Mouse (Mus musculus): ENCODE measurements around the gene Qtrt1. TPM values are rescaled to one million over a fixed set of nuclear protein-coding genes. Genes with fewer than 3 reads are reported as not detected.

Qtrt1 gene
- polyA plus RNA-seq, 1 experiment = 40.0 TPM

GRCm38 (mm10) chr9:21407951-21408350, 3.7 kb upstream of the Qtrt1 start:
- TF ChIP-seq CTCF (IDR thresholded peaks at IDR 0.05; ENCODE audit: low read depth, low read length) (no peak), POLR2A (IDR thresholded peaks at IDR 0.05; ENCODE audit: insufficient read depth, low read length) (no peak), EP300 (IDR thresholded peaks at IDR 0.05; ENCODE audit: insufficient read depth, low read depth, low read length) (no peak)
- Histone ChIP-seq H3K9ac (ENCODE audit: low read depth, poor library complexity, severe bottlenecking) (no peak overlapping the region), H3K27ac (ENCODE audit: insufficient read depth, low read length) (no peak overlapping the region), H3K4me1 (ENCODE audit: control insufficient read depth, insufficient read depth, low read length) (no peaks in the 10 kb centered on the region), H3K36me3 (ENCODE audit: control insufficient read depth, insufficient read depth, low read length, poor library complexity, severe bottlenecking) (peaks cover 26% of the 10 kb centered on the region), H3K9me3 (replicated peaks; ENCODE audit: control insufficient read depth, insufficient read depth, low read length, poor library complexity, severe bottlenecking) (no peaks in the 10 kb centered on the region), H3K27me3 (ENCODE audit: control insufficient read depth, insufficient read depth, low read length, poor library complexity, severe bottlenecking) (no peaks in the 10 kb centered on the region), H3K4me3 (ENCODE audit: low read depth, low read length) (no peak overlapping the region)

DNA sequence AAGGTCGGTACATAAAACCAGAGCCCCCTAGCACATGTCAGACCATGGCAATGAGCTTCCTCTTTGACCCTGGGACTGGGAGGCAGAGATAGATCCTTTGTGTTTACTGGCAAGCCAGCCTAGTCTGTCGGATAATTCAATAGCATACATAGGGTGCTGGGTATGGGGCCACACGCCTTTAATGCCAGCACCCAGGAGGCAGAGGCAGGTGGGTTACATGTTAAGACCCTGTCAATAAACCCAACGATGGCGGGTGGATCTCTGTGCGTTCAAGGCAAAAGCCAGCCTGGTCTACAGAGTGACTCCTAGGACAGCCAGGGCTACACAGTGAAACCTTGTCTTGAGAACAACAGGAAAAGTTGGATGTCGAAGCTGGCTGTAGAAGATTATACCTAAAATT, 3.0 kb upstream of the Qtrt1 start:
- no peak for TF ChIP-seq EP300 (IDR thresholded peaks at IDR 0.05; ENCODE audit: insufficient read depth, low read depth, low read length)
- no peak for TF ChIP-seq POLR2A (IDR thresholded peaks at IDR 0.05; ENCODE audit: insufficient read depth, low read length)
- TF ChIP-seq CTCF (IDR thresholded peaks at IDR 0.05; ENCODE audit: low read depth, low read length) = no peak
- Histone ChIP-seq H3K27ac (ENCODE audit: insufficient read depth, low read length) (no peak overlapping the region), H3K4me1 (ENCODE audit: control insufficient read depth, insufficient read depth, low read length) (no peaks in the 10 kb centered on the region), H3K9ac (ENCODE audit: low read depth, poor library complexity, severe bottlenecking) (no peak overlapping the region), H3K36me3 (ENCODE audit: control insufficient read depth, insufficient read depth, low read length, poor library complexity, severe bottlenecking) (peaks cover 24% of the 10 kb centered on the region), H3K4me3 (ENCODE audit: low read depth, low read length) (no peak overlapping the region), H3K9me3 (replicated peaks; ENCODE audit: control insufficient read depth, insufficient read depth, low read length, poor library complexity, severe bottlenecking) (no peaks in the 10 kb centered on the region), H3K27me3 (ENCODE audit: control insufficient read depth, insufficient read depth, low read length, poor library complexity, severe bottlenecking) (no peaks in the 10 kb centered on the region)

- Histone ChIP-seq H3K27ac (ENCODE audit: insufficient read depth, low read length) (no peak overlapping the region), H3K9ac (ENCODE audit: low read depth, poor library complexity, severe bottlenecking) (no peak overlapping the region), H3K4me3 (ENCODE audit: low read depth, low read length) (no peak overlapping the region), H3K9me3 (replicated peaks; ENCODE audit: control insufficient read depth, insufficient read depth, low read length, poor library complexity, severe bottlenecking) (no peaks in the 10 kb centered on the region), H3K4me1 (ENCODE audit: control insufficient read depth, insufficient read depth, low read length) (no peaks in the 10 kb centered on the region), H3K36me3 (ENCODE audit: control insufficient read depth, insufficient read depth, low read length, poor library complexity, severe bottlenecking) (peaks cover 22% of the 10 kb centered on the region), H3K27me3 (ENCODE audit: control insufficient read depth, insufficient read depth, low read length, poor library complexity, severe bottlenecking) (no peaks in the 10 kb centered on the region)
- TF ChIP-seq POLR2A (IDR thresholded peaks at IDR 0.05; ENCODE audit: insufficient read depth, low read length) = no peak
- peak; percentile 80 for TF ChIP-seq CTCF (IDR thresholded peaks at IDR 0.05; ENCODE audit: low read depth, low read length)
- TF ChIP-seq EP300 (IDR thresholded peaks at IDR 0.05; ENCODE audit: insufficient read depth, low read depth, low read length) = no peak
These were observed 1.9 kb upstream of the Qtrt1 start for GRCm38 (mm10) chr9:21409592-21410317.

- Histone ChIP-seq H3K9ac (ENCODE audit: low read depth, poor library complexity, severe bottlenecking) (no peak overlapping the region), H3K9me3 (replicated peaks; ENCODE audit: control insufficient read depth, insufficient read depth, low read length, poor library complexity, severe bottlenecking) (no peaks in the 10 kb centered on the region), H3K4me3 (ENCODE audit: low read depth, low read length) (no peak overlapping the region), H3K27me3 (ENCODE audit: control insufficient read depth, insufficient read depth, low read length, poor library complexity, severe bottlenecking) (no peaks in the 10 kb centered on the region), H3K4me1 (ENCODE audit: control insufficient read depth, insufficient read depth, low read length) (peaks cover 2% of the 10 kb centered on the region), H3K27ac (ENCODE audit: insufficient read depth, low read length) (peak overlapping the region; percentile 58; the same call in 1 of the 2 replicates), H3K36me3 (ENCODE audit: control insufficient read depth, insufficient read depth, low read length, poor library complexity, severe bottlenecking) (peaks cover 17% of the 10 kb centered on the region)
- TF ChIP-seq EP300 (IDR thresholded peaks at IDR 0.05; ENCODE audit: insufficient read depth, low read depth, low read length) (0 out of 2 replicates have a peak, but pooled peaks have one; percentile 12), POLR2A (IDR thresholded peaks at IDR 0.05; ENCODE audit: insufficient read depth, low read length) (no peak)
These were observed 6.2 kb downstream of the Qtrt1 start for GRCm38 (mm10) chr9:21417866-21418265.

GRCm38 (mm10) chr9:21419646-21420045, 8.0 kb downstream of the Qtrt1 start:
- Histone ChIP-seq H3K4me1 (ENCODE audit: control insufficient read depth, insufficient read depth, low read length) (peaks cover 2% of the 10 kb centered on the region), H3K9me3 (replicated peaks; ENCODE audit: control insufficient read depth, insufficient read depth, low read length, poor library complexity, severe bottlenecking) (no peaks in the 10 kb centered on the region), H3K27me3 (ENCODE audit: control insufficient read depth, insufficient read depth, low read length, poor library complexity, severe bottlenecking) (no peaks in the 10 kb centered on the region), H3K4me3 (ENCODE audit: low read depth, low read length) (no peak overlapping the region), H3K27ac (ENCODE audit: insufficient read depth, low read length) (no peak overlapping the region), H3K36me3 (ENCODE audit: control insufficient read depth, insufficient read depth, low read length, poor library complexity, severe bottlenecking) (peaks cover 8% of the 10 kb centered on the region), H3K9ac (ENCODE audit: low read depth, poor library complexity, severe bottlenecking) (no peak overlapping the region)
- TF ChIP-seq EP300 (IDR thresholded peaks at IDR 0.05; ENCODE audit: insufficient read depth, low read depth, low read length) (no peak; the same call in 1 of the 2 replicates), POLR2A (IDR thresholded peaks at IDR 0.05; ENCODE audit: insufficient read depth, low read length) (no peak), CTCF (IDR thresholded peaks at IDR 0.05; ENCODE audit: low read depth, low read length) (no peak)
